Mouse (Mus musculus) neural tube, embryonic 15.5 days (tissue): ENCODE data around the gene Aim2. TPM values are rescaled to one million over a fixed set of nuclear protein-coding genes. Genes with fewer than 3 reads are reported as not detected.
A peak's percentile ranks its signal among the peaks of the same experiment; 100 is the strongest.

ENCODE experiments used
- ATAC-seq: fragments of 200-750 bp; cut with Nextera tagmentation; 2 replicates; pipeline ENCODE4 v1.8.0; 2017; ENCODE audit warnings: mild to moderate bottlenecking, moderate TSS enrichment, moderate library complexity; ENCODE audit not compliant: low FRiP score
- H3K27ac ChIP-seq: fragments of 300-500 bp; sonication (generic); replicated peaks from 2 replicates; pipeline ENCODE4 v1.5.1; 2015; ENCODE audit warnings: mild to moderate bottlenecking, inconsistent platforms
- H3K27me3 ChIP-seq: fragments of 300-500 bp; sonication (generic); replicated peaks from 2 replicates; pipeline ENCODE4 v1.6.1; 2015; ENCODE audit warnings: inconsistent platforms
- H3K36me3 ChIP-seq: fragments of 300-500 bp; sonication (generic); 2 replicates; pipeline ENCODE4 v1.6.1; 2015; ENCODE audit warnings: inconsistent platforms
- H3K4me1 ChIP-seq: fragments of 300-500 bp; sonication (generic); 2 replicates; pipeline ENCODE4 v1.6.1; 2015; ENCODE audit warnings: inconsistent platforms
- H3K4me2 ChIP-seq: fragments of 300-500 bp; sonication (generic); 2 replicates; pipeline ENCODE4 v1.6.1; 2015; ENCODE audit warnings: inconsistent platforms, mild to moderate bottlenecking, moderate library complexity
- H3K4me3 ChIP-seq: fragments of 300-500 bp; sonication (generic); replicated peaks from 2 replicates; pipeline ENCODE4 v1.5.1; 2015; ENCODE audit warnings: mild to moderate bottlenecking, inconsistent platforms
- H3K9ac ChIP-seq: fragments of 300-500 bp; sonication (generic); replicated peaks from 2 replicates; pipeline ENCODE4 v1.6.1; 2015; ENCODE audit warnings: mild to moderate bottlenecking, inconsistent platforms
- H3K9me3 ChIP-seq: fragments of 300-500 bp; sonication (generic); replicated peaks from 2 replicates; pipeline ENCODE4 v1.6.1; 2016; ENCODE audit warnings: inconsistent platforms
- WGBS: fragments of 180-500 bp; shearing (Covaris S2); methylation state at CpG from one replicate; pipeline ENCODE4 v1.1.7; 2015; ENCODE audit warnings: mixed read lengths; 5-methylcytosine and 5-hydroxymethylcytosine counted together
- polyA plus RNA-seq: library from polyadenylated mRNA; unstranded; fragments of >200 nt; fragmentation: Nextera tagmentation; extraction: Ambion mirVana; gene quantifications from 2 replicates; pipeline ENCODE4 v1.2.1, GENCODE M21; 2015

Aim2 gene
- polyA plus RNA-seq, 1 experiment from 2014 or later = 2.2 TPM

- Histone ChIP-seq H3K36me3 (no peaks in the 10 kb centered on the region), H3K4me2 (peak within 1 kb of the TSS; percentile 87), H3K27ac (peak within 1 kb of the TSS; percentile 94), H3K9ac (peak within 1 kb of the TSS; percentile 91), H3K4me1 (peaks cover 42% of the 10 kb centered on the region), H3K9me3 (no peaks in the 10 kb centered on the region), H3K4me3 (peak within 1 kb of the TSS; percentile 74), H3K27me3 (no peaks in the 10 kb centered on the region)
- under 1% methylated on average over 45 of the region's 46 CpGs for WGBS
- ATAC-seq = peak; percentile 90
These were observed 16.8 kb downstream of the Aim2 start, which contains the start of gene Cadm3 for GRCm38 (mm10) chr1:173367356-173368046. Gene Cadm3, minus strand, starts transcription at chr1:173367695.

- no peak for ATAC-seq
These were observed 18.9 kb downstream of the Aim2 start for GRCm38 (mm10) chr1:173369611-173370010.

GRCm38 (mm10) chr1:173370456-173370855 is 19.8 kb downstream of the Aim2 start:
- H3K9ac ChIP-seq = no peak overlapping the region
- 63% methylated on average over 6 of the region's 6 CpGs for WGBS
- peaks cover 16% of the 10 kb centered on the region for H3K4me1 ChIP-seq
- H3K4me3 ChIP-seq = no peak overlapping the region
- ATAC-seq = no peak
- no peaks in the 10 kb centered on the region for H3K9me3 ChIP-seq
- H3K27ac ChIP-seq = no peak overlapping the region
- no peaks in the 10 kb centered on the region for H3K27me3 ChIP-seq
- H3K4me2 ChIP-seq = no peak overlapping the region
- H3K36me3 ChIP-seq = no peaks in the 10 kb centered on the region

More at GRCm38 (mm10) chr1:173369611-173370010, 18.9 kb downstream of the Aim2 start:
- WGBS = 83% methylated on average over 2 of the region's 2 CpGs
- Histone ChIP-seq H3K4me2 (no peak overlapping the region), H3K4me1 (peaks cover 25% of the 10 kb centered on the region), H3K36me3 (no peaks in the 10 kb centered on the region), H3K4me3 (no peak overlapping the region), H3K27me3 (no peaks in the 10 kb centered on the region), H3K9me3 (no peaks in the 10 kb centered on the region), H3K9ac (no peak overlapping the region), H3K27ac (no peak overlapping the region)

- Histone ChIP-seq H3K27ac (no peak overlapping the region), H3K36me3 (no peaks in the 10 kb centered on the region), H3K4me2 (no peak overlapping the region), H3K4me3 (no peak overlapping the region), H3K9ac (no peak overlapping the region), H3K4me1 (peaks cover 8% of the 10 kb centered on the region), H3K9me3 (no peaks in the 10 kb centered on the region), H3K27me3 (no peaks in the 10 kb centered on the region)
- WGBS = 59% methylated on average over 6 of the region's 6 CpGs
- no peak for ATAC-seq
These were observed 20.9 kb downstream of the Aim2 start for GRCm38 (mm10) chr1:173371586-173371985.

GRCm38 (mm10) chr1:173374020-173374419 is 23.3 kb downstream of the Aim2 start:
- H3K4me3 ChIP-seq = no peak overlapping the region
- peaks cover 3% of the 10 kb centered on the region; the same call in 1 of the 2 replicates for H3K4me1 ChIP-seq
- ATAC-seq = no peak
- H3K27me3 ChIP-seq = no peaks in the 10 kb centered on the region
- no peak overlapping the region for H3K27ac ChIP-seq
- H3K9me3 ChIP-seq = no peaks in the 10 kb centered on the region
- H3K4me2 ChIP-seq = no peak overlapping the region
- no peaks in the 10 kb centered on the region for H3K36me3 ChIP-seq
- 82% methylated on average over 7 of the region's 7 CpGs for WGBS
- H3K9ac ChIP-seq = no peak overlapping the region

- H3K4me3 ChIP-seq = no peak overlapping the region
- peak; percentile 92 for ATAC-seq
- H3K27me3 ChIP-seq = no peaks in the 10 kb centered on the region
- H3K36me3 ChIP-seq = no peaks in the 10 kb centered on the region
- H3K4me1 ChIP-seq = peaks cover 3% of the 10 kb centered on the region; the same call in 1 of the 2 replicates
- H3K9ac ChIP-seq = no peak overlapping the region
- no peak overlapping the region for H3K27ac ChIP-seq
- H3K4me2 ChIP-seq = peak overlapping the region; percentile 36
- 26% methylated on average over 13 of the region's 13 CpGs for WGBS
- H3K9me3 ChIP-seq = no peaks in the 10 kb centered on the region
These were observed 26.9 kb downstream of the Aim2 start for GRCm38 (mm10) chr1:173377380-173378112.

GRCm38 (mm10) chr1:173381436-173381835 is 30.8 kb downstream of the Aim2 start:
- H3K9me3 ChIP-seq = no peaks in the 10 kb centered on the region
- H3K36me3 ChIP-seq = no peaks in the 10 kb centered on the region
- H3K27ac ChIP-seq = no peak overlapping the region
- no peak overlapping the region for H3K4me3 ChIP-seq
- peaks cover 3% of the 10 kb centered on the region; the same call in 1 of the 2 replicates for H3K4me1 ChIP-seq
- ATAC-seq = no peak
- H3K9ac ChIP-seq = no peak overlapping the region
- no peaks in the 10 kb centered on the region for H3K27me3 ChIP-seq
- H3K4me2 ChIP-seq = no peak overlapping the region
- 92% methylated on average over 6 of the region's 6 CpGs for WGBS

- WGBS = 8% methylated on average over 3 of the region's 3 CpGs
- no peaks in the 10 kb centered on the region for H3K9me3 ChIP-seq
- H3K4me1 ChIP-seq = peaks cover 22% of the 10 kb centered on the region
- peak overlapping the region; percentile 56 for H3K9ac ChIP-seq
- H3K4me3 ChIP-seq = peak overlapping the region; percentile 47
- H3K4me2 ChIP-seq = peak overlapping the region; percentile 54
- no peaks in the 10 kb centered on the region for H3K27me3 ChIP-seq
- H3K36me3 ChIP-seq = no peaks in the 10 kb centered on the region
- peak; percentile 67 for ATAC-seq
- H3K27ac ChIP-seq = peak overlapping the region; percentile 95
These were observed 38.8 kb downstream of the Aim2 start for GRCm38 (mm10) chr1:173389431-173389830.

- H3K27ac ChIP-seq = peak overlapping the region; percentile 95
- ATAC-seq = peak; percentile 96
- peak overlapping the region; percentile 47 for H3K4me3 ChIP-seq
- WGBS = 2% methylated on average over 13 of the region's 13 CpGs
- peak overlapping the region; percentile 54 for H3K4me2 ChIP-seq
- H3K9me3 ChIP-seq = no peaks in the 10 kb centered on the region
- H3K4me1 ChIP-seq = peaks cover 22% of the 10 kb centered on the region
- H3K9ac ChIP-seq = peak overlapping the region; percentile 56
- H3K36me3 ChIP-seq = no peaks in the 10 kb centered on the region
- no peaks in the 10 kb centered on the region for H3K27me3 ChIP-seq
These were observed 39.3 kb downstream of the Aim2 start for GRCm38 (mm10) chr1:173389901-173390401.

- H3K4me3 ChIP-seq = no peak overlapping the region
These were observed 41.1 kb downstream of the Aim2 start for GRCm38 (mm10) chr1:173391754-173392153.

GRCm38 (mm10) chr1:173398323-173398970 is 47.8 kb downstream of the Aim2 start:
- H3K27ac ChIP-seq = no peak overlapping the region
- H3K9ac ChIP-seq = no peak overlapping the region
- no peaks in the 10 kb centered on the region for H3K36me3 ChIP-seq
- no peak overlapping the region for H3K4me2 ChIP-seq
- no peak overlapping the region for H3K4me3 ChIP-seq
- no peaks in the 10 kb centered on the region for H3K27me3 ChIP-seq
- no peaks in the 10 kb centered on the region for H3K4me1 ChIP-seq
- peak; percentile 89; the same call in 1 of the 2 replicates for ATAC-seq
- no peaks in the 10 kb centered on the region for H3K9me3 ChIP-seq
- 29% methylated on average over 3 of the region's 3 CpGs for WGBS

More at GRCm38 (mm10) chr1:173391754-173392153, 41.1 kb downstream of the Aim2 start:
- Histone ChIP-seq H3K4me1 (peaks cover 22% of the 10 kb centered on the region), H3K36me3 (no peaks in the 10 kb centered on the region), H3K27me3 (no peaks in the 10 kb centered on the region), H3K27ac (no peak overlapping the region), H3K9ac (no peak overlapping the region), H3K4me2 (no peak overlapping the region), H3K9me3 (no peaks in the 10 kb centered on the region)
- WGBS = 93% methylated on average over 6 of the region's 6 CpGs
- ATAC-seq = no peak
